ENCODE assay signal across 14 mouse cellular contexts in the genomic region with DNA sequence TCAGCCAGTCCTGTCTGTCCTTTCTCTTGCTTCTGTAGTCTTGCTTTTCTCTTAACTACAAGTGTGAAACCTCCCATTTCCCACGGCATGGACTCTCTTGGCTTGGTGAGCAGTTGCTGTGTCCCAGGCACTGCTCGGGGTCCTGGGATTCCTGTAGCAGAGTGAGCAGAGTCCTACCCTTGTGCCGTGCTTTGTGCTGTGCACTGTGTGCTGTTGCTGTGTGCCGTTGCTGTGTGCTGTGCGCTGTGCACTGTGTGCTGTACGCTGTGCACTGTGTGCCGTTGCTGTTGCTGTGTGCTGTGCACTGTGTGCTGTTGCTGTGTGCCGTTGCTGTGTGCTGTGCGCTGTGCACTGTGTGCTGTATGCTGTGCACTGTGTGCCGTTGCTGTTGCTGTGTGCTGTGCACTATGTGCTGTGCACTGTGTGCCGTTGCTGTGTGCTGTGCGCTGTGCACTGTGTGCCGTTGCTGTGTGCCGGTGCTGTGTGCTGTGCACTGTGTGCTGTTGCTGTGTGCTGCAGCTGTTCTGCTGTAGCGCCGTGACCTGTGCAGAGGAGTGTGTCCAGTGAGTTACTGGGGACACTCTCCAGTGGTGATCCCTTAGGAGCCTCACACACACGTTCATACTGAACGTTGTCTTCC. TPM values are rescaled to one million over a fixed set of nuclear protein-coding genes. Genes with fewer than 3 reads are reported as not detected.
DNase-seq lines count a peak whose midpoint lies in the region; ATAC-seq lines count a peak whose summit lies in the region.
"Had no signal": no experiment of that assay in that cellular context is flagged by ENCODE, and none has a peak within 500 bp of the region (broad histone marks: within the 10 kb centered on the region; RNA-seq: fewer than 3 reads in every experiment).

No protein-coding gene starts in this region.

- no peak overlapping the region for H3K4me2 ChIP-seq in forebrain, embryonic 14.5 days (ENCODE audit: low read length)
- H3K4me2 ChIP-seq in kidney, embryonic 14.5 days (replicated peaks; ENCODE audit: low read depth, low read length), result no peak overlapping the region
- no peak overlapping the region for H3K4me2 ChIP-seq in midbrain, embryonic 13.5 days (replicated peaks)
- no peak overlapping the region for H3K4me2 ChIP-seq in midbrain, embryonic 11.5 days
- H3K4me2 ChIP-seq: limb, embryonic 12.5 days had no signal

- H3K4me1 ChIP-seq in forebrain, embryonic 14.5 days (ENCODE audit: control insufficient read depth, insufficient read depth, low read length), result no peaks in the 10 kb centered on the region
- H3K4me1 ChIP-seq in forebrain, embryonic 10.5 days, result no peaks in the 10 kb centered on the region
- no peaks in the 10 kb centered on the region for H3K4me1 ChIP-seq in kidney, embryonic 14.5 days (ENCODE audit: control insufficient read depth, insufficient read depth, low read length)
- H3K4me1 ChIP-seq in midbrain, embryonic 13.5 days (replicated peaks), result no peaks in the 10 kb centered on the region
- H3K4me1 ChIP-seq in midbrain, embryonic 11.5 days (ENCODE audit: control insufficient read depth, insufficient read depth, low read length), result no peaks in the 10 kb centered on the region
- H3K4me1 ChIP-seq: limb, embryonic 12.5 days had no signal

- peak; percentile 15; the same call in 1 of the 2 replicates for ATAC-seq in forebrain, embryonic 14.5 days
- peak; percentile 39; the same call in 1 of the 2 replicates for ATAC-seq in kidney, embryonic 14.5 days (ENCODE audit: low FRiP score, low TSS enrichment)
- peak; percentile 50; the same call in 1 of the 2 replicates for ATAC-seq in midbrain, embryonic 13.5 days
- no peak for ATAC-seq in midbrain, embryonic 11.5 days (ENCODE audit: low FRiP score)
- ATAC-seq in monocyte, adult 5-6 weeks (replicated peaks; ENCODE audit: insufficient number of reproducible peaks, low FRiP score, low TSS enrichment, poor library complexity, severe bottlenecking), result peak; percentile 40
- ATAC-seq: activated CD4-positive, CD25-positive, alpha-beta regulatory T cell, adult 4 months had no signal

- no peak overlapping the region for H3K9ac ChIP-seq in forebrain, embryonic 14.5 days (ENCODE audit: low read length)
- H3K9ac ChIP-seq in kidney, embryonic 14.5 days (ENCODE audit: low read depth, low read length), result no peak overlapping the region
- no peak overlapping the region for H3K9ac ChIP-seq in midbrain, embryonic 13.5 days (replicated peaks)
- H3K9ac ChIP-seq in midbrain, embryonic 11.5 days (ENCODE audit: low read length), result no peak overlapping the region
- H3K9ac ChIP-seq: limb, embryonic 12.5 days had no signal

- 96% methylated on average over 18 of the region's 18 CpGs for WGBS in forebrain, embryonic 14.5 days
- 94% methylated on average over 18 of the region's 18 CpGs for WGBS in forebrain, embryonic 10.5 days
- 88% methylated on average over 18 of the region's 18 CpGs for WGBS in kidney, embryonic 14.5 days
- 96% methylated on average over 18 of the region's 18 CpGs for WGBS in midbrain, embryonic 13.5 days
- 96% methylated on average over 18 of the region's 18 CpGs for WGBS in midbrain, embryonic 11.5 days

- no peak overlapping the region for H3K4me3 ChIP-seq in forebrain, embryonic 14.5 days (ENCODE audit: low read depth, low read length)
- H3K4me3 ChIP-seq in forebrain, embryonic 10.5 days, result no peak overlapping the region
- H3K4me3 ChIP-seq in kidney, embryonic 14.5 days (ENCODE audit: low read length), result no peak overlapping the region
- no peak overlapping the region for H3K4me3 ChIP-seq in midbrain, embryonic 13.5 days (replicated peaks)
- H3K4me3 ChIP-seq in midbrain, embryonic 11.5 days (ENCODE audit: low read depth, low read length), result no peak overlapping the region
- H3K4me3 ChIP-seq: limb, embryonic 12.5 days had no signal

- no peaks in the 10 kb centered on the region for H3K9me3 ChIP-seq in forebrain, embryonic 14.5 days (replicated peaks; ENCODE audit: control insufficient read depth, low read length)
- no peaks in the 10 kb centered on the region for H3K9me3 ChIP-seq in forebrain, embryonic 10.5 days
- no peaks in the 10 kb centered on the region for H3K9me3 ChIP-seq in kidney, embryonic 14.5 days (ENCODE audit: control insufficient read depth, low read length)
- H3K9me3 ChIP-seq in midbrain, embryonic 13.5 days, result no peaks in the 10 kb centered on the region
- no peaks in the 10 kb centered on the region for H3K9me3 ChIP-seq in midbrain, embryonic 11.5 days (ENCODE audit: control insufficient read depth, low read length)
- H3K9me3 ChIP-seq: limb, embryonic 12.5 days had no signal

- DNase-seq in forebrain, embryonic 14.5 days (ENCODE audit: low spot score), result no peak
- DNase-seq in forebrain, embryonic 10.5 days (ENCODE audit: extremely low spot score, low spot score), result no peak
- DNase-seq in kidney, adult 9 months, result no peak
- DNase-seq in midbrain, embryonic 11.5 days (ENCODE audit: low spot score, missing footprints), result no peak
- no peak for DNase-seq in spleen, postnatal 36 days (ENCODE audit: low spot score in 2 of 2)
- DNase-seq: cerebellum, adult 18-20 months; thymus, postnatal 36 days had no signal

- H3K27ac ChIP-seq in forebrain, embryonic 14.5 days (ENCODE audit: low read depth, low read length), result no peak overlapping the region
- H3K27ac ChIP-seq in forebrain, embryonic 10.5 days, result no peak overlapping the region
- H3K27ac ChIP-seq in kidney, embryonic 14.5 days (ENCODE audit: low read depth, low read length), result no peak overlapping the region
- no peak overlapping the region for H3K27ac ChIP-seq in midbrain, embryonic 13.5 days
- H3K27ac ChIP-seq in midbrain, embryonic 11.5 days (ENCODE audit: low read depth, low read length), result no peak overlapping the region
- H3K27ac ChIP-seq: kidney, postnatal 0 days; limb, embryonic 12.5 days; stomach, postnatal 0 days had no signal

- peaks cover 95% of the 10 kb centered on the region for H3K36me3 ChIP-seq in forebrain, embryonic 14.5 days (ENCODE audit: control insufficient read depth, insufficient read depth, low read length)
- H3K36me3 ChIP-seq in forebrain, embryonic 10.5 days (replicated peaks), result peaks cover 96% of the 10 kb centered on the region
- H3K36me3 ChIP-seq in kidney, embryonic 14.5 days (ENCODE audit: control insufficient read depth, insufficient read depth, low read length), result peaks cover 63% of the 10 kb centered on the region
- peaks cover 92% of the 10 kb centered on the region for H3K36me3 ChIP-seq in midbrain, embryonic 13.5 days
- H3K36me3 ChIP-seq in midbrain, embryonic 11.5 days (ENCODE audit: control insufficient read depth, insufficient read depth, low read length), result peaks cover 23% of the 10 kb centered on the region

- no peaks in the 10 kb centered on the region for H3K27me3 ChIP-seq in forebrain, embryonic 14.5 days (replicated peaks; ENCODE audit: control insufficient read depth, insufficient read depth, low read length)
- H3K27me3 ChIP-seq in forebrain, embryonic 10.5 days (ENCODE audit: poor library complexity, severe bottlenecking), result no peaks in the 10 kb centered on the region
- H3K27me3 ChIP-seq in kidney, embryonic 14.5 days (ENCODE audit: control insufficient read depth, insufficient read depth, low read length), result no peaks in the 10 kb centered on the region
- H3K27me3 ChIP-seq in midbrain, embryonic 13.5 days, result no peaks in the 10 kb centered on the region
- H3K27me3 ChIP-seq in midbrain, embryonic 11.5 days (ENCODE audit: control insufficient read depth, insufficient read depth, low read length), result no peaks in the 10 kb centered on the region
- H3K27me3 ChIP-seq: limb, embryonic 12.5 days had no signal

RNA-seq across cellular contexts. Expression of gene Cyp51, which starts 38.0 kb away (rescaled TPM):
- 137 and 169 TPM in 2 replicates for polyA plus RNA-seq in forebrain, embryonic 14.5 days (2014; fragmentation: Nextera tagmentation; extraction: Ambion mirVana)
- 126 and 128 TPM in 2 replicates for polyA plus RNA-seq in forebrain, embryonic 10.5 days (2016; fragmentation: Nextera tagmentation; extraction: Ambion mirVana)
- polyA plus RNA-seq in kidney, embryonic 14.5 days (2014; fragmentation: Nextera tagmentation; extraction: Ambion mirVana), result 42.4 and 82.3 TPM in 2 replicates
- 147 and 158 TPM in 2 replicates for polyA plus RNA-seq in midbrain, embryonic 13.5 days (2015; fragmentation: Nextera tagmentation; extraction: Ambion mirVana)
- polyA plus RNA-seq in midbrain, embryonic 11.5 days (2014; fragmentation: Nextera tagmentation; extraction: Ambion mirVana), result 176 and 200 TPM in 2 replicates
- 22.1 to 37.9 TPM (median 29.4 TPM) in 3 replicates for total RNA-seq in monocyte, adult 5-6 weeks (2017)
